Mouse (Mus musculus): ENCODE data around the gene Lrrc75b. TPM values are rescaled to one million over a fixed set of nuclear protein-coding genes. Genes with fewer than 3 reads are reported as not detected.
"Not testable (repeated sequence)": the region's sequence is repeated elsewhere in the genome, so short reads cannot be mapped to it uniquely, and the experiment has no call there.

The Lrrc75b gene
- total RNA-seq, 2 experiments from 2014 or later, result 0.67 to 1.6 TPM

- DNase-seq (ENCODE audit: low spot score), result no peak
These were observed 10.2 kb downstream of the Lrrc75b start for GRCm38 (mm10) chr10:75549886-75550285.

GRCm38 (mm10) chr10:75548486-75548885 is 11.6 kb downstream of the Lrrc75b start:
- intact Hi-C loops (cut with DNase I), result no loop called here
- no peak for DNase-seq (ENCODE audit: low spot score)

More at GRCm38 (mm10) chr10:75549886-75550285, 10.2 kb downstream of the Lrrc75b start:
- intact Hi-C loops (cut with DNase I), result no loop called here

- intact Hi-C loops (cut with DNase I), result no loop called here
- no peak for DNase-seq (ENCODE audit: low spot score)
These were observed 12.2 kb downstream of the Lrrc75b start for GRCm38 (mm10) chr10:75547901-75548300.

DNA sequence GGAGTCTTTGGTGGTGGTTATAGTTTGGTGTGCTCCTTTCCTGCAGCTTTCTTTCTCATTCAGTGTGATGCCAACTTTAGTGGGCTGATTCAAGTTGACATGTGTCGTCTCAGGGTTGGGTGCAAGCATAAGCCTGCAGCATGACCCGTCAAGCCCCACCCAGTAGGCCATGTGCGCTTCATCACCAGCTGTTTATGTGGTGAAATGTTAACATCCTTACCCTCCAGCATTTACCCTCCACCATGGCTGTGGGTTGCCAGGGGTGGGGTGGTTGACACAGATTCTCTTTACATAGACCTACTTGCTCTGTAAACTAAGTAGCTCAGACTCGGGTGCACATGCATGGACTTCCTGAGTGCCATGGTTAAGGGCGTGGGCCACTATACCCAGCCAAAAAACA is 24.0 kb downstream of the Lrrc75b start:
- intact Hi-C loops (cut with DNase I), result no loop called here

DNA sequence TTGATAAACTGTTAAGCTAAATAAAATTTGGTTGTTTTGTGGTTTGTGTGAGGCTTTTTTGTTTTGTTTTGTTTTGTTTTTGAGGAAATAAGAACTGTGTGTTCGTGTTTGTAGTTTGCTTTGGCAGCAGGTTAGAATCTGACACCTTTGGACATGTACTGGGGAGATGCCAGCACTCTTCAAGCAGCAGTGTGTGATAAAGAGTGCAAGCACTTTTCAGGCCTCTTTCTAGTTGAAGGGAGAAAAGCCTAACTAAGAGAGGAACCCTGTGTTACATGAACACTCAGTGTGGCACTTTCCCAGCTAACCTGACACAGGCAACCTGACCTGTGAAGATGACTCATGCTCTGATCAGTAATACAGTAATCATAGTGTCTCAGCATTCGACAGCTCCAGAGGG is 24.7 kb downstream of the Lrrc75b start:
- DNase-seq (ENCODE audit: low spot score), result no peak
- intact Hi-C loops (cut with DNase I), result no loop called here

More for the DNA sequence above, 24.0 kb downstream of the Lrrc75b start:
- DNase-seq (ENCODE audit: low spot score), result no peak

- intact Hi-C loops (cut with DNase I), result no loop called here
- no peak for DNase-seq (ENCODE audit: low spot score)
These were observed 25.2 kb downstream of the Lrrc75b start for GRCm38 (mm10) chr10:75534934-75535333.

- intact Hi-C loops (cut with DNase I), result no loop called here
- DNase-seq (ENCODE audit: low spot score), result no peak
These were observed 25.9 kb downstream of the Lrrc75b start for GRCm38 (mm10) chr10:75534216-75534615.

- DNase-seq (ENCODE audit: low spot score), result no peak
- intact Hi-C loops (cut with DNase I), result no loop called here
These were observed 28.5 kb downstream of the Lrrc75b start for GRCm38 (mm10) chr10:75531532-75532090.

GRCm38 (mm10) chr10:75530322-75530721 is 29.8 kb downstream of the Lrrc75b start:
- intact Hi-C loops (cut with DNase I), result no loop called here
- DNase-seq (ENCODE audit: low spot score), result no peak

GRCm38 (mm10) chr10:75525450-75525849 is 34.7 kb downstream of the Lrrc75b start:
- intact Hi-C loops (cut with DNase I); DNase-seq (ENCODE audit: low spot score): not testable (repeated sequence)

GRCm38 (mm10) chr10:75521643-75522042 is 38.5 kb downstream of the Lrrc75b start:
- no peak for DNase-seq (ENCODE audit: low spot score)
- intact Hi-C loops (cut with DNase I), result no loop called here

GRCm38 (mm10) chr10:75520581-75520980 is 39.5 kb downstream of the Lrrc75b start:
- intact Hi-C loops (cut with DNase I), result no loop called here
- DNase-seq (ENCODE audit: low spot score), result no peak

- intact Hi-C loops (cut with DNase I), result no loop called here
- DNase-seq (ENCODE audit: low spot score), result peak; percentile 96
These were observed 42.4 kb downstream of the Lrrc75b start, which contains the start of gene Gucd1 for GRCm38 (mm10) chr10:75517758-75518143. Gucd1 (minus strand) TSS chr10:75517972.

DNA sequence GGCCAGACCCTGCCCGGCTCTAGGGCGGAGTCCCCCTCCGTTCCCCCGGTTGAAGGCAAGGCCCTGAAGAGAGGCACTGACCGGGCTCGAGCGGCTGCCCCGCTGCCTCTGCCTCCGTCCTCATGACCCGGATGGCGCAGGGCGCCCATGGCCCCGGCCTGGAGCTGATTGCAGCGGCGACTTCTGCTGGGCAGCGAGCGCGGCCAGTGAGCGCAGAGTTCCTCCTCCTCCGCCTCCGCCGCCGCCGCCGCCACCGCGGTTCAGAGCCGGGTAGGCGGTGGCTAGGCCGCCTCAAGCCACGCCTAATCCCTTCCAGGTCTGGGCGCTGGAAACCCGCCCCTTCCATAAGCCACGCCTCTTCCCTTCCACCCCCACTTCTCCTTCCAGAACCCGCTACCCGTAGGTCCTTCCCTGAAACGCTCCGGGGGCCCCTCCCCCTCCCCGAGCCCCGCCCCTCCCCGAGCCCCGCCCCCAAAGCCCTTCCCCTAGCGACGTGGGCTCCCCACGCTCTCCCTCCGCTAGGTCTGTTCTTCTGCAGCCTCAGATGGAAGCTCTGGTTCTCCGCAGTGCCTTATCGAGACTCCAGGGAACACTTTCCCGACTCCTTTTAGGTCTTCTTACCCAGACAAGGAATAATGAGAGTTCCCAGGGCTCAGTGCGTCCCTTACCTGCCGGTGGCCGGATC is 42.9 kb downstream of the Lrrc75b start, which contains the start of gene Snrpd3:
Snrpd3 (plus strand) TSS at position 479 of the 685 bp plus-strand sequence.
- intact Hi-C loops (cut with DNase I), result no loop called here
- DNase-seq (ENCODE audit: low spot score), result peak; percentile 93

DNA sequence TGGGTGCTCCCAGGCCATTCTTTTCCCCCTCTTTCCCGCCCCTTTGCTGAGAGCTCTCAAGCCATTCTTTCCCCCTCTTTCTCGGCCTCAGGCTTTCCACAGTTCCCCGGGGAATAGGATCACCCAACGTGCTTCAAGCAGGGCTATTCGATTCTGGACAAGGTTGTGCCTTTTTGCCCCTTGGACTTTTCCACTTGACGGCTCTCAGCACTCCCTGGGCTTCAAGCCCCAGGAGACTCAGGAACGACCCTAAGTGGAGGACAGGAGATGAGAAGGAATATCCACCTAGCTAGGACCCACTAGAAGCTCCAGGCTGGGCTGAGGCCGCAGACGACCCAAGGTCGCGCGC is 43.4 kb downstream of the Lrrc75b start:
- DNase-seq (ENCODE audit: low spot score), result no peak
- intact Hi-C loops (cut with DNase I), result no loop called here

DNA sequence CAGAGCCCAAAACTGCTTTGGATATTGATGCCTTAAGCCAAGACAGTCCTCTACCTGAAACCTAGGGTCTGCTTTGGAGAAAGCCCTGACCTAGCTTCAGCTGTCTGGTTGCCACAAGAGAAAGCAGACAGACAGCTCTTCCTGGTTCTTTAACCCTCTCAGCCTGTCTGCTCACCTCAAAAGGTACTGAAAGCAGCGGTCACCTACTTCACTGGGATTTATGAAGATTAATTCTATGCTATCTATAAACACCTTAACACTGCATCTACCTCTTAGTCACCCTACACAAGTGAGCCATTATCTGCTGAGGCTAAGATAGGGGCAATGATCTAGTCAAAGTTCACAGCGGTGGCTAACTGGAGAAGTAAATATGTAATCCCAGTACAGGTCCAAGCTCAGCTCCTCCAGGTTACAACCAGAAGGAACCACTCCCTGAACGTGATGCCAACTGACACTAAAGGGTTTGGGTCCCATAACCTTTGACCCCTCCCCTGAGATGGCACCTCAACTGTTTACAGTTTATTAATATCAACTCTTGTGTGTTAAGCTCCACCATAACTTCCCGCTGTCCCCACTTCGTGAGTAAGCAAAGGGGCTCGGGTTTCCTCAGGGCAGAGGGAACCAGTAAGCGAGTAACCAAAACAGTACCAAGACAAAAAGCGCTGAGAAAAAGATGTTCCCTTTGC is 43.9 kb downstream of the Lrrc75b start:
- no peak for DNase-seq (ENCODE audit: low spot score)
- intact Hi-C loops (cut with DNase I), result no loop called here

GRCm38 (mm10) chr10:75515216-75516037 is 44.7 kb downstream of the Lrrc75b start:
- DNase-seq (ENCODE audit: low spot score), result no peak
- intact Hi-C loops (cut with DNase I), result no loop called here

- no peak for DNase-seq (ENCODE audit: low spot score)
- intact Hi-C loops (cut with DNase I), result no loop called here
These were observed 45.8 kb downstream of the Lrrc75b start for GRCm38 (mm10) chr10:75514361-75514760.

DNA sequence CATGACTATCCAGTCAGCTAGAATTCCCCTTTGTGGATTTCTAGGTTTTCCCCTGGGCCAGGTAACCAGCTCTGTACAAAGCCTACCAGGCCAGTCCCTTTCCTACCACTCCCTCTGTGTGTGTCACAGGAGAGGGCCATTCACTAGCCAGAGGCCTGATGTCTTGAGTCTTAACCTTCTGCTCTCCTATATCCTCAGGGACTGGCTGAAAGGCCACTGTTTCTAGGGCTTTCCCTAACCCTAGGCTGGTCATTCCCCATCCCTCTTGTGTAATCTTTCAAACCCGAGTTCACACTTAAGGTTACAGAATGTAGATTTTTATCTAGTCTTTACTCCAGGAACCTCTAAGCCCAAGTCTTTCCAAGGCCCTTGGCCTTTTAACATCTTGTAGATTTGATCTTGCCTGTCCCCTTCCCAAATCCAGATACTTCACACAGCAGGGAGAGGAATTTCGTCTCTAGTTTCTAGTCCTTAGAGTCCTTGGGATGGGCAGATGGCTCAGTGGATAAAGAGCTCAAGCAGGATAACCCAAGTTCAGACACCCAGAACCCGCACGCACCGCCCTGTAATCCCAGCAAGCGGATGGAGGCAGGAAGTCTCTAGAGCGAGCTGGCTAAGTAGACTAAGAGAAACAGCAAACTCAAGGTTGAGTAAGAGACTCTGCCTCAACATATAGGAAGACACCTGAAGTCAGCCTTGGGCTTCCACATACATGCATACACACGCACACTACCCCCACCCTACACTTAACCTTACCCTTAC is 46.6 kb downstream of the Lrrc75b start:
- intact Hi-C loops (cut with DNase I), result no loop called here

GRCm38 (mm10) chr10:75512796-75513195 is 47.3 kb downstream of the Lrrc75b start:
- no peak for DNase-seq (ENCODE audit: low spot score)
- intact Hi-C loops (cut with DNase I), result no loop called here

More for the DNA sequence above, 46.6 kb downstream of the Lrrc75b start:
- DNase-seq (ENCODE audit: low spot score), result no peak
